Mouse (Mus musculus): ENCODE data around the gene Kcp.

DNA sequence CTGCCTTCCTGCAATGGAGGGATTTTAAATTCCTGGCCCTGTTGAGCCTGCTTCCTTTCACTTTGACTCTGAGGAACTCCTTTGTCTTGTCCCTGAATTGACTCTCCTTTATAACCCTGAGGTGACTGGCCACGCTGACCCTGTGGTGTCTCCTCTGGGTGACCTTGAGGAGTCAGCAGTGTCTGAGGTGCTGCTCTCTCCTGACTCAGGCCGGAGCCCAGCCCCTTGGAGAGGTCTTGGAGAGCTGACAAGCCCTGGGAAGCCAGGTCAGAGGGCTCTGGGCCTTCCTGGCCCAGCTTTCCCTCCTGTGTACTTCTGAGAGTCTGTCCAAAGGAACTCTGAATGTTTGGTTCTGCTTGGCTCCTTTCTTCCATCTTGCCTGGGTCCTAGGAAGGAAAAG lies 33.0 kb downstream of the Kcp start:
- TF ChIP-seq MAFK (IDR thresholded peaks at IDR 0.05; ENCODE audit: insufficient read depth, low read depth, low read length) (no peak), ZC3H11A (IDR thresholded peaks at IDR 0.05; ENCODE audit: borderline replicate concordance, low read depth, low read length) (no peak), ZNF384 (IDR thresholded peaks at IDR 0.05; ENCODE audit: low read depth, low read length) (no peak), CHD2 (IDR thresholded peaks at IDR 0.05; ENCODE audit: low read depth, low read length) (no peak), HCFC1 (IDR thresholded peaks at IDR 0.05; ENCODE audit: borderline replicate concordance, insufficient read depth, low read length) (no peak)
